8 mouse cellular contexts compared by ENCODE assay signal in genomic region chr7:65155628-65156513, GRCm38 (mm10). TPM values are rescaled to one million over a fixed set of nuclear protein-coding genes. Genes with fewer than 3 reads are reported as not detected.
DNase-seq lines count a peak whose midpoint lies in the region; ATAC-seq and TF ChIP-seq lines count a peak whose summit lies in the region.

No protein-coding gene starts in this region.

- 5% methylated on average over 118 of the region's 122 CpGs for WGBS in spleen, adult 2 months
- WGBS in heart, embryonic 11.5 days (ENCODE audit: insufficient replicate concordance), result under 1% methylated on average over 71 of the region's 122 CpGs
- WGBS in lung, embryonic 15.5 days, result under 1% methylated on average over 80 of the region's 122 CpGs

- H3K4me2 ChIP-seq in heart, embryonic 11.5 days, result peak overlapping the region; percentile 98
- peak overlapping the region; percentile 100 for H3K4me2 ChIP-seq in lung, embryonic 15.5 days

- H3K9me3 ChIP-seq in heart, embryonic 11.5 days (replicated peaks; ENCODE audit: control insufficient read depth, low read length), result no peaks in the 10 kb centered on the region
- no peaks in the 10 kb centered on the region for H3K9me3 ChIP-seq in lung, embryonic 15.5 days

- no peaks in the 10 kb centered on the region for H3K36me3 ChIP-seq in spleen, adult 2 months (ENCODE audit: control insufficient read depth, insufficient read depth, low read length)
- no peaks in the 10 kb centered on the region for H3K36me3 ChIP-seq in heart, embryonic 11.5 days (ENCODE audit: control insufficient read depth, insufficient read depth, low read length)
- no peaks in the 10 kb centered on the region for H3K36me3 ChIP-seq in lung, embryonic 15.5 days

- TF ChIP-seq POLR2A in spleen, adult 2 months (IDR thresholded peaks at IDR 0.05; ENCODE audit: low read depth, low read length), result no peak

- ATAC-seq in heart, embryonic 11.5 days (replicated peaks; ENCODE audit: insufficient number of reproducible peaks, low FRiP score, low TSS enrichment), result peak; percentile 49; the same call in 1 of the 2 replicates
- ATAC-seq in lung, embryonic 15.5 days (ENCODE audit: borderline replicate concordance, extremely low read depth, low FRiP score, low TSS enrichment), result peak; percentile 66; the same call in 1 of the 2 replicates
- no peak for ATAC-seq in activated CD4-positive, CD25-positive, alpha-beta regulatory T cell, adult 4 months

- peak overlapping the region; percentile 27; the same call in 1 of the 2 replicates for H3K4me3 ChIP-seq in spleen, adult 2 months (ENCODE audit: extremely low read depth, insufficient read depth, insufficient read length)
- peak overlapping the region; percentile 66 for H3K4me3 ChIP-seq in heart, embryonic 11.5 days (ENCODE audit: low read depth, low read length)
- H3K4me3 ChIP-seq in lung, embryonic 15.5 days, result peak overlapping the region; percentile 56

- H3K4me1 ChIP-seq in spleen, adult 2 months (ENCODE audit: control insufficient read depth, insufficient read depth, insufficient read length), result peaks cover 2% of the 10 kb centered on the region
- H3K4me1 ChIP-seq in heart, embryonic 11.5 days (ENCODE audit: control insufficient read depth, insufficient read depth, low read length), result no peaks in the 10 kb centered on the region; the same call in 1 of the 2 replicates
- H3K4me1 ChIP-seq in lung, embryonic 15.5 days, result 0 out of 2 replicates have a peak, but pooled peaks cover 4% of the 10 kb centered on the region

- peak overlapping the region; percentile 71 for H3K9ac ChIP-seq in heart, embryonic 11.5 days (ENCODE audit: low read depth, low read length)
- peak overlapping the region; percentile 29 for H3K9ac ChIP-seq in lung, embryonic 15.5 days

- no peak for TF ChIP-seq CTCF in spleen, adult 2 months (IDR thresholded peaks at IDR 0.05; ENCODE audit: extremely low read depth, insufficient read depth, insufficient read length, insufficient replicate concordance)

- H3K27ac ChIP-seq in spleen, adult 2 months (ENCODE audit: insufficient read depth, low read length), result no peak overlapping the region
- H3K27ac ChIP-seq in heart, embryonic 11.5 days (ENCODE audit: low read depth, low read length), result no peak overlapping the region
- H3K27ac ChIP-seq in lung, embryonic 15.5 days, result no peak overlapping the region

- H3K27me3 ChIP-seq in spleen, adult 2 months (ENCODE audit: control insufficient read depth, insufficient read depth, low read length), result peaks cover 10% of the 10 kb centered on the region
- peaks cover 42% of the 10 kb centered on the region for H3K27me3 ChIP-seq in heart, embryonic 11.5 days (ENCODE audit: control insufficient read depth, insufficient read depth, low read length)
- peaks cover 57% of the 10 kb centered on the region for H3K27me3 ChIP-seq in lung, embryonic 15.5 days

- DNase-seq in spleen, adult 2 months (ENCODE audit: low read depth in 1 of 2, low spot score in 2 of 2), result no peak
- DNase-seq in spleen, adult 12 weeks (ENCODE audit: low spot score), result no peak
- DNase-seq in cerebellum, postnatal 36 days, result peak; percentile 57 to 61
- DNase-seq in layer of hippocampus, adult 18-20 months (ENCODE audit: low spot score in 2 of 2), result peak; percentile 48 to 57
- DNase-seq in right cerebral cortex, postnatal 10 days (ENCODE audit: low spot score in 2 of 2), result peak; percentile 60 to 65

RNA-seq across cellular contexts. Expression of gene Fam189a1, which starts 0.5 kb away (rescaled TPM):
- polyA plus RNA-seq in spleen, adult 2 months (2012; rRNA removed), result 0.04 and 0.14 TPM in 2 replicates
- polyA plus RNA-seq in heart, embryonic 11.5 days (2014; fragmentation: Nextera tagmentation; extraction: Ambion mirVana), result 0.49 and 0.89 TPM in 2 replicates
- 10 to 100 TPM; 65.0 to 72.8 TPM for total RNA-seq in layer of hippocampus, adult 18-20 months (2021)
- polyA plus RNA-seq in lung, embryonic 15.5 days (2015; fragmentation: Nextera tagmentation; extraction: Ambion mirVana), result 0.44 and 0.50 TPM in 2 replicates
- not detected for polyA plus RNA-seq in activated CD4-positive, CD25-positive, alpha-beta regulatory T cell, adult 4 months (2017; shearing (Covaris generic))

Comparison
In these comparisons a context has a peak if more than half of its experiments do, and no peak if none do; other contexts are left out.
1. DNase-seq: peak in cerebellum, postnatal 36 days (2 of 2), layer of hippocampus, adult 18-20 months (2 of 2) and right cerebral cortex, postnatal 10 days (2 of 2); none in spleen, adult 2 months (0 of 2) and spleen, adult 12 weeks (single experiment).
2. Peak in every context shown above with its lines, with median percentiles within 50 percentile points of each other: H3K4me3 ChIP-seq.